Mouse (Mus musculus) neutrophil, adult 59 days (primary cell): ENCODE results near the gene Txndc2. TPM values are rescaled to one million over a fixed set of nuclear protein-coding genes. Genes with fewer than 3 reads are reported as not detected.

Experiments used
- total RNA-seq, 2 experiments: library from RNA; stranded (reverse); gene quantifications; 1 replicate in 1 of 2; 2 replicates in 1 of 2; pipeline ENCODE4 v1.2.4; 2023

Gene Txndc2
- under 1 TPM; 0.18 to 0.82 TPM for total RNA-seq

DNA sequence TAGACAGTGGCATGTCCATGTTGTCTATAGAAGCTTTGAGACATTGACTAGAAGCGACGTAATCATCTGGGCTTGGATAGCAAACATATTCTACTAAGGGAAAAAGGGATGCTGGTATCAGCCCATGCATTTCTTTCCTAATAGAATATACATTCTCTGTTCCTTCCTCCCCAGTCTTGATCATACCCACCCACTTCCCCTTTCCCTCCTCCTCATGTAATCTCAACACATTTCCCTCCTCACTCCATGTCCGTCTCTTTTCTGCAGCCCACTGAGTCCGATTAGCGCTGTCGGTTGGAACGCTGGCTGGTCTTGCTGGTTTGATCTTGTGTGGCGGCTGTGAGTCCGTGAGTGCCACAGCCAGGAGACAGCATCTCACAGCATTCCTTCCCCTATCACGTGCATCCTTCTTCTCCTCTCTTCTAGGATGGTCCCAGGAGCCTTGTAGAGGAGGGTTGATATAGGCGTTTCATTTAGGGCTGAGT is at the start of gene Txndc2:
Gene Txndc2, minus strand, starts transcription at position 435 of the 485 bp plus-strand sequence.

DNA sequence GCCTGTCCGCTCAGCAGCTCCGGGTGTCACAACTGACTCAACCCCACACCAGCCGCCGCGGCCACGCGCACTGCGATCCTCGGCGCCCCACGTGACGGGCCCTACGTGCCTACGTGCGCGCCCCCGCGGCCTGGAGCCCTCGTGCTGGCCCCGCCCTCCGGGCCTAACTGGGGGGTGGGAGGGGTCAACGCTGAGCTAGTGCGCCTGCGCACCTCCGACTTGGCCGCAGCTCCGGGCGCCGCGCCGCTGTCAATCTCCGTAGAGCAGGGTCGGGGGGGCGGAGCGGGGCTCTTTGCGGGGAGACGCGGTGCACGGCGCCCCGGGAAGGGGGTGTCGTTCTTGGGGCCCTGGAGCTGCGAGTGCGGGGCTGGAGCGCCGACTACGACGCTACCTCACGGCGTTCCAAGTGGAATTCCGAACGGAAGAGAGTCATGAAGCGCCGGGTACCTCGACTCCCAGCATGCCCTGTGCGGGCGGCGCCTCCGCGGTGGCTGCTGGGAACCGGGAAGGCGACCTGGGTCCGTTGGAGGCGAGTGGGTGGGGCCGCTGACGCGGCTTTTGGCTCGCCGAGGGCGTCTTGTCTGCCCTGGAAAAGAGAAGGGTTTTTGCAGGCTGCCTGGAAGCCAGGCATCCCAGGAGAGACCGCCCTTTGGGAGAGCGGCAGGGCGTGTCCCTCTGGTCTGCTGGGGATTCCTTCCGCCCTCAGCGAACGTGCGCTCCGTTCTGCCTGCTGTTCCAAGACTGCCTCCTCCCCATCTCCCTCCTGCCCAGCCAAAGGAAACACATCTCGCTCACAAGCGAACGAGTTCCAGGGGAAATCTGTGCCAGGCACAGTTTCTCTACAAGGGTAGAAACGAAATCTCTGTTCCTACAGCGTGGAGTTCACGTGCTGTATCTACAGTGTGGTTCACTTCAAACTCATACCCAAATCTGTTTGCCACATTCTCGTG is 28.2 kb downstream of the Txndc2 start, which contains the start of gene Vapa:
Gene Vapa, minus strand, starts transcription at position 93 of the 950 bp plus-strand sequence.

Other genes with a start within 250 kb of the Txndc2 start
- gene Tmem232, start 101.4 kb downstream of the Txndc2 start, total RNA-seq: not detected
- gene Vapa, start 28.6 kb downstream of the Txndc2 start, total RNA-seq: 10 to 100 TPM; 74.8 to 96.0 TPM
- 10 to 100 TPM; 77.5 to 80.5 TPM for gene Rab31, start 130.6 kb upstream of the Txndc2 start, total RNA-seq
- gene Ppp4r1, start 140.4 kb upstream of the Txndc2 start, total RNA-seq: 100 to 1,000 TPM; 120 to 124 TPM
- 10 to 100 TPM; 60.7 to 76.4 TPM for gene Ralbp1, start 243.6 kb upstream of the Txndc2 start, total RNA-seq